Mouse (Mus musculus): ENCODE results near the gene Kif6.

DNA sequence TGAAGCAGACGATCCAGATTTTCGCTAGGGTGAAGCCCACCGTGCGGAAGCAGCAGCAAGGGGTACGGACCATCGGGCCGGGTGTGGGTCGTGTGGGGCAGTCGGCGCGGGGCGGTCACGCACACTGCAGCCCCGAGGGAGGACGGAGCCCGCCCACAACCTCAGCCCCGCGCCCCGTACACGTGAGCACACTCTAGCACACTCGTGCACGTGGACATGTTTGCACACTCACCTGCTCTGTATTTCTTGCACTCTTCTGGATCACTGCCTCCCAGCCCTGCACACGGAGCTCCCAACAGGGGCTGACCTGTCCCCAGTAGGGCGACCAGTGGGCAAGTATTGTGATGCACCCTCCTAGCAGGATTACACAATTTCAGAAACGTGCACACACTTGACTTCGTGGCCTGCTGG is 310 bp downstream of the Kif6 start:
- no peak; the same call in 1 of the 2 replicates for TF ChIP-seq CTCF (IDR thresholded peaks at IDR 0.05)
- TF ChIP-seq EP300 (IDR thresholded peaks at IDR 0.05) = no peak

All from lung, postnatal 0 days (tissue).